Mouse (Mus musculus) spleen, adult 18-20 months (tissue): ENCODE data around the gene Hoxb4.
A peak's percentile ranks its signal among the peaks of the same experiment; 100 is the strongest.

Experiments used
- DNase-seq, 2 experiments: peaks; one replicate each; pipeline ENCODE4 v3.0.0; 2022; ENCODE audit warnings: mixed read lengths in 2 of 2

Gene Hoxb4

DNA sequence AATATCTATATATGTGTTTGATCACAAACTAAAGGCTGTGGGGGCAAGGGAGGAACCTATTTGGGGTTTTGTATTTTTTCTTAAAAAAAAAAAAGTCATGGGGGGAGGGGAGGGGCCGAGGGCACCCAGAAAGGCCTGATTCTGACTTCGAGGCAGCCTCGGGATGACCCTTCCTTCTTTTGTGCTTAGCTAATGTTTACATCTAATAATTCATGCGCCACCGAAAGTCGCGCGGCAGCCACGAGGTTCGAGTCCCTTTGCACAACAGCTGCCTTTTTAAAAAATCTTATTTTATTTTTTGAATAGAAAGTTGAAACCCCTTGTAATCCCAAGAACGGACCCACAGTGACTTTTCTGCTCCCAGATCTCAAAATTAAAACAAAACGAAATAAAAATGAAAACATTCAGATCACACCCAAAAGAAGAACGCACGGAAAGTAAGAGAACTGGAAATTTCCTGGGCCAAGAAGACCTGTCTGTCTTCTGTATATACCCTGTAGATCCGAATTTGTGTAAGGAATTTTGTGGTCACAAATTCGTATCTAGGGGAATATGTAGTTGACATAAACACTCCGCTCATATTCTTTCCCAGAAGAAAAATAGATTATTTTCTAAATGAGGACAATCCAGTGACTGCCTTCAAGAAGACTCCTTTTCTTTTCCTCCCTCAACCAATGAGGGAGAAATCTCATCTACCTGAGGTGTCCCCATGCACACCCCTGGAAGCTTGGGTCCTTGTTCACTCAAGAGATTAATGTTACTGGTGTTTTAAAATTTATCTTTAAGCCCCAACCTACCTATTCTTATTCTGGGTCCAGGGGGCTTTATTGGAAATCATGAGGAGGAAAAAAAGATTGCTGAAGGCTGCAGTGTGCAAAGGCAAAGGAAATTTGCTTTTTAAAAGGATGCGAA is 1.1 kb upstream of the Hoxb4 start:
- DNase-seq = no peak

DNA sequence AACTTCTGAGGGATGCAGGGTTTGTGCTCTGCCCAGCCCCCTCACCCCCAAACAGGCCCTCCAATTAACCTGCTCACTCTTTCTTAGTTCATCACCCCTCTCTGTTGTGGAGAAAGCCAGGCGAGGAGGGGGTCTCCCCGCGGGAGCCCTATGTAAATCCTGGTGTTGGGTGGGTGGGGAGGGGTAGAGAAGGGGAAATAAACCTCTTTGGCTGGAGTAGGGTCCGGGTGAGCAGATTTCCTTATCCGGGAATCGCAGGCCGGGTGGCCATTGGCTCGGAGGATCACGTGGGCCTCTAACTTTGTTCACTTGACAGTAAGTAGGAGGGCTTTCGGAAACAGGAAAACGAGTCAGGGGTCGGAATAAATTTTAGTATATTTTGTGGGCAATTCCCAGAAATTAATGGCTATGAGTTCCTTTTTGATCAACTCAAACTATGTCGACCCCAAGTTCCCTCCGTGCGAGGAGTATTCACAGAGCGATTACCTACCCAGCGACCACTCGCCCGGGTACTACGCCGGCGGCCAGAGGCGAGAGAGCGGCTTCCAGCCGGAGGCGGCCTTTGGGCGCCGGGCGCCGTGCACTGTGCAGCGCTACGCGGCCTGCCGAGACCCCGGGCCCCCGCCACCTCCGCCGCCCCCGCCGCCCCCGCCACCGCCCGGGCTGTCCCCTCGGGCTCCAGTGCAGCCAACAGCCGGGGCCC is 452 bp downstream of the Hoxb4 start:
- peak; percentile 59 to 60 for DNase-seq

DNA sequence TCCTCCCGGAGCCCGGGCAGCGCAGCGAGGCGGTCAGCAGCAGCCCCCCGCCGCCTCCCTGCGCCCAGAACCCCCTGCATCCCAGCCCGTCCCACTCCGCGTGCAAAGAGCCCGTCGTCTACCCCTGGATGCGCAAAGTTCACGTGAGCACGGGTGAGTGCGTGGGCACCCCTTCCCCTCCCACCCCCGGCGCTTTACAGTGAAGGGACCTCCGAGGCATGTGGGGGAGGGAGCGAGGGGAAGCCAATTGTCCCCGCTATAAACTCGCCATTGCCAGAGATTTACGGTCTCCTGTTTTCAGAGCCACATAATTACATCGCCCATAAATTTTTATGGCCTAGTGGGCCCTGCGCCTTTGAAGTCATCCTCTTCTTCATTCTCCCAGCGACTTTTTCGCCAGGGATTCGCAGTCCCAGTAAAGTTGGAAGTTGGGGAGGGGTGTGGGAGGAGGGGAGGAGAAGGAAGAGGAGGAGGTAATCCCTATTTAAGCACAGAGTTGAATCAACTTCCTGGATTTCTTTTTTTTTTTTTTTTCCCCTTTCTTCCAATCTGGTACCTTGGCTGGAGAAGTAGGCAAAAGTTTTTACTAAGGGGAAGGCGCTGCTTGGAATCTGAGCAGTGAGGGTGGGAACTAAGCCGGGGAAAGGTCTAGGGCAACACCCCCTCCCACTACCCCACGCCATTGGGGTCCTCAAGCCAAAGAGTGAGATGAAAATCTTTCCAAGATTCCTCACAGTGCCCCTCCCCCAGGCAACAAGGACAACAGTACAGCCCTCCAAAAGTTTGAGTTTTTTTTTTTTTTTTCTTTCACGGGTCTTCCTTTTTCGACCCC is 1.2 kb downstream of the Hoxb4 start:
- no peak for DNase-seq

DNA sequence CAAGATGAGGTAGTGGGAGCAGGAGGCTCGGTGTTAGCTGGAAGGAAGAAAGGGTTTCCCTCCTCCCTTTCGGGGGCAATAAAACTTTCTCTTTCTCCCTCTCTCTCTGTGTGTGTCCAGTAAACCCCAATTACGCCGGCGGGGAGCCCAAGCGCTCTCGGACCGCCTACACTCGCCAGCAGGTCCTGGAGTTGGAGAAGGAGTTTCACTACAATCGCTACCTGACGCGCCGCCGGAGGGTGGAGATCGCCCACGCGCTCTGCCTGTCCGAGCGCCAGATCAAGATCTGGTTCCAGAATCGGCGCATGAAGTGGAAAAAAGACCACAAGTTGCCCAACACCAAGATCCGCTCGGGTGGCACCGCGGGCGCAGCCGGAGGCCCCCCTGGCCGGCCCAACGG is 1.8 kb downstream of the Hoxb4 start:
- no peak for DNase-seq

DNA sequence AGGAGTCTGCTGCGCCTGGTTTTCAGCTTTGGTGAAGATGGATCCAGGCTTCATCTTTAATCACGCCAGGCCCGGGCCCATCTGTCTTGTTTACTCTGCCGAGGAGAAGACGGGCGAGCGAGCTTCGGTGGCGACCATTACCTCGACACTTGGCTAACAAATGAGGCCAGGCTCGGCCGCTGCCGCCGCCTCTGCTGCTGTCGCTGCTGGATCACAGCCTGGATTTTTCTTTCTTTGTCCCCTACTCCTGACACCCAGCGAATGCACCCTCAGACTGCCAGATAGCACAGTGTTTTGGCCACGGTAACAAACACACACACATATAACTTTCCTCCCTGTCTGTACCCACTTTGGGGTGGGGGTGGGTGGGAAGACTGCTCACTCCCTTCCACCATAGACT is 2.6 kb downstream of the Hoxb4 start:
- no peak for DNase-seq

DNA sequence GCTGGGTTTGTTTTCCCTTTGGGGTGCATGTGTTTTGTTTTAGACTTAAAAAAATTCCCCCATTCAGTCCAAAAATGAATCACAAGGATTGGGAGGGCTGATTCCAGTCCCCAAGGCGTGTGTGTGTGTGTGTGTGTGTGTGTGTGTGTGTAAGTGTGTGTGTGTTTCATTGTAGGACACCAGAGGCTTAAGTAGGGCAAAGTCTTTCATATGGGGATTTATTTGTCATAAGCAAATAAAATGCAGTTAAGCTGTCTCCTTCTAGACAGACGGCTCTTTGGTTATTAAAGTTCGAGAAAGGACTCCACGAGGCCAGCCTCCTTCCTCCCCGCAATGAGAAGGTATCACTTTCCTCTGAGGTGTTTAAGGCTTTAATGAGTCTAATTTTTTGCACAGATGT is 3.8 kb downstream of the Hoxb4 start:
- DNase-seq = no peak

DNA sequence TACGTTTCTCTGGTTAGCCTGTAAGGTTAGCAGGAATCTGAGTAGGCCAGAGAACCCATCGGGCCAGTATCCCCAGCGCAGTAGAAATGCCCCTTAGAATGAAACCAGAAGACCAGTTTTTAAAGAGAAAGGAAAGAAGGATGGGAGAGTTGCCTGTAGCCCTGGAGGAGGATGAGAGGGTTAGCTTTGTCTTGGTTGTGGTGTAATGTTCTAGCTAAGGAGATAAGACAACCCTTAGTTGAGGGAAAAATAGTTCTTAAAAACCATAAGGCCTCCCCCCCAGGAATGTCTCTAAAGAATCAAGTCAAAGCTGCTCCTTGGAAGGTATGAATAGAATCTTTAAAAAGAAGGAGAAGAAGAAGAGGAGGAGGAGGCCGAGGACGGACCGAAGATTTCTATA is 4.7 kb downstream of the Hoxb4 start:
- DNase-seq = no peak

DNA sequence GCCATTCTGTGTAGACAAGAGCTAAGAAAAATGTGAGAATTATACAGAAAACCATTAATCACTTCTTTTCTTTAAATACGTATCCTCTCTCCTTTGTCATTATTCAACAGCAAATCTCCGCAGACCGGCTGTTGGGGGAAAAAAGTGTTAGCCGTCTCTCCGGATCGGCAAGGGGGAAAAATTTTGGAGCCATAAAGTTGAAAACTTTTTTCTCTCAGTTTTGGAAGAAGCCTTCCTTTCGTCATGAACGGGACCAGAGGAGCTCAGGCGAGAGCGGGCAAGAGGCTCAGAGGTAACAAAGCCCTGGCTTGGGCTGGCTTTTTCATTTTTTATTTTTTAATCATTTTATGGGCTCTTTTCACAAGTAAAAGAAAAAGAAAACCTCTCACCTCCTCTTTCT is 5.1 kb downstream of the Hoxb4 start, which contains the start of gene Hoxb3:
Hoxb3 (plus strand) TSS at position 173 of the 400 bp plus-strand sequence.
- no peak for DNase-seq

DNA sequence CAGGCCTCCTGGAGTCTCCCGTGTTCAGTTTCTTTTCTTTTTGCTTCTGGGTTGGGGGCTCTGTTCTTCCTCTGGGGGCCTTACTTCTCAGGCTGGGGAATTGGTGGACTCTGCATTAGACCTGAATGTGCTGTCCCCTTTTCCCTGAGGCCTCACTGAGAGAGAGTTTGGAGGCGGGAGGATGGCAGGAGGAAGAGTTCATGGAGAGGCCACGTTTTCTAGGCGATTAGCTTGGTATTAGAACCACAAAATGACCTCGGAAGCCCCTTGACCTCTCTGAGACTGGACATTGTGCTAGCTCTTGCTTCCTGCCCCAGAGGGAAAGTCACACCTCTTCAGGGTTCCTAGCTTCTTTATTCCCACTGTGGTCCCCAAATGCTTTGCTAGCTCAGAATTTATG is 6.1 kb downstream of the Hoxb4 start:
- no peak for DNase-seq

DNA sequence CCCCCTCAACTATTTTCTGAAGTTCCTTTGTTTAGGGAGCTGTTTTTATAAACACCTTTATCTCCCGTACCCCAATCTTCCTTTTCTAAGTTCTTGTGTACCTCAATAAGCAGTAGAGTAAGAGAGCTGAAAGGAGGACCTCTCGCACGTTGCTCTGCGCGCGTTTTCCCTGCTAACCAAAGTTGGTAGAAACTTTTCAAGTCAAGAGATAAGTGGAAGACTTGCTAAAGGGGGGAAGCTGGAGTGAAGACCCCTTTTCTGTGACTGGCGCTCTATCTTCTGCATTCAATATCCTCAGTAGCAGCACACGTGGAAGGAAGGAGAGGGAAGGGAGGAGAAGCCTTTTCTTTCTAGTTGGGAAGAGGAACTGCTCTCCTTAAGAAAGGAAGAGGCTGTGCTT is 6.9 kb downstream of the Hoxb4 start:
- no peak for DNase-seq

DNA sequence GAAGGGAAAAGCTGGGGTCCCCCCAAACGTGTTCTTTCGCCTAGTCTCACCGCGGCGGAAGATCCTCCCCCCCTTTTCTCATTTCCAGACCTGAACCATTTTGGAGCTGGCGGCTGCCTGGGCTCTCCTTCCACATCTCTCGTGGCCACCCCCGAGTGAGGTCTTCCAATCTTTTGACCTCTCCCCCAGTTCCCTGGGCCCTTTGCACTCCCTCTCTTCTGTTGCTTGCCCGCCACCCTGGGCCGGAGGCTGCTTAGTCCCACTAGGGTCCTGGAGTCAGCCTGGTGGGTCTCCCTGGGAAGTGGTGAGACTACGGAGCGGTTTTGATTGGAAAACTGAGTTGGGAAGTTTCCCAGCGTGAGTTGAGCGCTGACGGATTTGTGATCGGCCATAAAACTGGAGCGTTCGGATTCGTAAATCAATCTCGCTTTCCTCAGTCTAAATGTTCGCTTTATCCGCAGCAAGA is 7.7 kb downstream of the Hoxb4 start:
- no peak for DNase-seq

DNA sequence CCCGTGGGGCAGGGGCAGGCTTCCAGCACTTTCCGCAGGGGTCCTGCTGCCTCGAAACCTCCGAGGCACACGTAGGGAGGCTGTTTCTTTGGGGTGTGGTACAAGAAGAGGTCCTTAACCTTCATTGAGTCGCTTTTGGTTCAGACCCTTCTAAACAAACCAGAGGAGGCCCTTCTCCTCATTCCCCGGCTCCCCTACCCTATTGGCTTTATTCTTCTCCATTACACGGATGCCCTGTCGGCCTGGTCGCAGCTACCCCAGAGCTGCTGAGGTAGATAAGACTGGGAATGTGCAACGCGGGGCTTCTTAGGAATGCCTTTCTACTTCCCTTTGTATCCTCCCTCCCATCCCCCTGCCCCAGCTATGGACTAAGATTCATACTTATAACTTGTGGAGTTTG is 8.6 kb downstream of the Hoxb4 start:
- DNase-seq = no peak

DNA sequence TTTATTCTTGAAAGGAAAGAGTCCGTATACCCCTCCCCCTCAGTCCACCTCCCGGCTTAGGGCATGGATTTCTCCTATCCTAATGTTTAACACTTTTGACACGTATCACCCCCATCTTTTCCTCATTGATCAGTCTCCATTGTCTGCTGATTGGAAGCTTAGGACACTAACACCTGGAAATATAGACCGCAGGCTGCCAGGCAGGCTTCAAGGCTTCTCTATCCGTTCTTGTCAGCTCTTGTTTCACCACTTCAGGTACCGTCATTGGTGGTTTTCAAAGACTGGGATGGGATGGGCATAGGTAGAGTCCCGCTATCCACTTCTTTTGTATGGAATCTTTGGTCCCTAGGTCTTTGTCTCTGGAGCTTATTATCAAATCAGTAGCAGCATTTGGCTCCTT is 9.1 kb downstream of the Hoxb4 start:
- DNase-seq = no peak

DNA sequence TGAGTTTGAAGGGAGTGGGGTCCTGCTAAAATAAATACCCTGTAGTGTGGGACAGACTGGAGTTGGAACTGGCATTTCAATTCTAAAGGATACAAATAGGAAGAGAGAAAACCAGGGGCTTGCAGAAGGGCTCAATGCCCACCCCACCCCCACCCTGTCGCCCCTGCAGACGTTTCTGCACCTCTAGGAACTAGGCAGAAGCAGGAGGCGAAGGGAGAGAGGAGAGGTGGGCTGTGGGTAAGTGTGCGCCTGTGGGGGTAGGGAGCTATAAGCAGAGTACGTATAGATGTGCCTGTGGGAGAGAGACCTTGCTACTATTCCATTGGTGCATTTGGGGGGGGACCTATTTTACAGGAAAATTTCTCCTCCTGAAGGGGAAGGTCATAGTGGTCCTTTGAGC is 9.7 kb downstream of the Hoxb4 start:
- no peak for DNase-seq

DNA sequence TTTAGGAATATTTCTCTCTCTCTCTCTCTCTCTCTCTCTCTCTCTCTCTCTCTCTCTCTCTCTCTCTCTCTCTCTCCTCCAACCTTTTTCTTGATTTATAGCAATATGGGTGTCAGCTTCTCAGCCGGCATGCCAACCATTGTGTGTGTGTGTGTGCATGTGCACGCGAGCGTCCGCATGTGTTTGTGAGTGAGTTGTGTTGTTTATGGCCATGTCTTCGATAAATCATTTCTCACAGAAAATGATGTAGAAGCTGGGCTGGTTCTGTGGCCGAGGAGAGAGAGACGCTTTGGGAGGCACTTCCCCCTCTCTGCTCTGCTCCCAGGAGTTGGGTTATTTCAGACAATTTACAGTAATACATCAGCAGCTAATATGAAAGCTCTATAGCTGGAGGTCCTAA is 10.5 kb downstream of the Hoxb4 start:
- DNase-seq = no peak

DNA sequence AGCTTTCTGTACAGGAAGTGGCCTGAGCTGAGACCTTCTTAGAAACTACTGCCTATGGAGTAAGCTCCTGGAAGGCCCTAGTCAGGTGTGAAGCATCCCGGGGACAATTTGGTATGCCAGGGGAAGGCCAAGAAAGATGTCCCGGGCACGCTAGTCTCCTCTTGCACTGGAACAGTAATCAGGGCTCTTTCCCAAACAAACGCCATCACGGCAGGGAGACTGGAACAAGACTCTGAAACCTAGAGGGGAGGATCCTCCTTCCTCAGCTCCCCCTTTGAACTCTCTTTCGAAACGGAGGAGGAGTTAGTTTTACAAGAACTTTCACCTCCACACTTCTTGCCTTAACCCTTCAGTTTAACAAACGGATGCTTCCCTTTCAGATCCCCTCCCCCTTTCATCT is 14.0 kb downstream of the Hoxb4 start:
- DNase-seq = no peak

DNA sequence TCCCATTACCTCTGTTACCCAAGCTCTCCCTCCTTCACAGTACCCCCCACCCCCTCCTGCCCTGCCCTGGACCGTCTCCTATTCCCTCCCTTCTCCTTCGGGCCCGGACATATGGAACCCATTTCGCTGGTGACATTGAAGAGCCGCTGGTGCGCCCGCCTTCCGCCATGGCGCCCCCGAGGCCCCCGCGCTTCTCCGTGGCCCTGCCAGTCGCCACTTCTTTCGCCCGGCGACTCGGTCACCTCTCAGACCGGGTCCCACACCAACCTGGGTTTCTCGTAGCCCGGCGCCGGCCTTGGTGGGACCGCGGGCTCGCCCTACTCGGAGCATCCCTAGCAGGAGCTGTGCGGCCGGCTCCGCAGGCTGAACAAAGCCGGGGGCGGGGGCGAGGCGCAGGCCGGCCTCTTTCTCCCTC is 14.6 kb downstream of the Hoxb4 start:
- DNase-seq = no peak

DNA sequence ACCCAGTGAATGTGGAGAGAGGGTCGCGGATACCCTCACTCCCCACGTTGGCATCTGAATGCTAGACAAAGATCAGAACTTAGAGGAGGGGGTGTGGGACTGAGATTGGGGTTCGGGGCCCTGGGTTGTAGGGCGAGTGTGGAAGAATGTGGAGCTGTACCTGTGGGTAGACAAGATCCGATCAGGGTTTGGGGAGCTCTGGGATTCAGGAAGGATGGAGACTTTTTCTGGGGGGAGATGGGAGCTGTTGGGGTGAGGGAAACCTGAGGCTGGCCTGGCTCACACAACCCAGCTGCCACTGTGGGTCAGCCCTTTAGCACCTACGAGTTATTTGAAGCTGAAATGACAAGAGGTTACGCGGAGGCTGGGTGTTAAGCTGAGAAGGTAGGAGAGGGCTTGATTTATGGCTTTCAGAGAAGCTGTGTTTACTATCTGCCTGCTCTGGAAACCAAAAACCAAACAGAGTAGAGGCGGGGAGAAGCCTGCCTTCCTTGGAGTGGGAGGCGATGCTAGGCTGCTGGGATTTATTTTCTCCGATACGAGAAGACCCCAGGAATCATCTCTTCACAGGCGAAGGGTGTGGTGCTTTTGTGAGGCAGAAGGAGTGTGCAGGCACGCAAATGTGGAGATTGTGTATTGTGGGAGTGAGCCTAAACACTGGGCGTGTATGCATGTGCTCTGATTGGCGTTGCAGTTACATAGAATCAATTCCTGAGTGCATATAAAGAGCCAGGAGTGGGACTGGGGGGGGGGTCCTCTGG is 15.4 kb downstream of the Hoxb4 start:
- no peak for DNase-seq

DNA sequence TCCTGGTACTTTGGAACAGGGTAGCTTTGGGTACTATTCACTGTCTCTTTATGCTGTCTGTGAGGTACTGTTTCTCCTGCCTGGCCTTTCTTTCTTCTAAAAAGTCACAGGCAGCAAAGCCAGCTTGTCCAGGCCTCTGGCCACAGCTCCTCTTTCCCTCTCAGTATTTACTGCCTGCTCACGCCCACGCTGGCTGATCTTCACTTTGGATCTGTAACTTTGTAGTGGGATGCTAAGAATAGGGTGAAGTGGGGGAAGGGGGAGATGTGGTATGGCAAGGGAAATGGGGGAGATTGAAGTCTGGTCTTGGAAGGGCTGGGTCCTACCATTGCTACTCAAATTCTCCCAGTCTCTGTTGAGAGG is 15.9 kb downstream of the Hoxb4 start:
- DNase-seq = no peak

DNA sequence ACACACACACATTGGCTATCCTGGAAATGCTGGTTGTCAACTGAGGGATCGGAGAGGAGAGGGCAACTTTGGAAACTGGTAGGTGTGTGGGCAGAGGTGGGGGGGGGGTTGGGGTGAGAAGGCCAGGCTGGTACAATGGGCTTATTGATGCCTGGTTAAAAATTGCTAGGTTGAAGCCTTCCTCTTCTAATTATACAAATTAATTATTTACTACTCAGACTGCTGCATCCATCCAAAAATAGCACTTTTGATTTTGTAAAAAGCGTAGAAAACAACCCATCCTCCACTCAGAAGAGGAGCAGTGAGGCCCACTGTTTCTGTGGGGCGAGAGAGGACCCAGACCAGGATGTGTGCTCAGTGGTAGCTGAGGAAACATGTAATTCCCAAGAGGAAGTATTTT is 16.9 kb downstream of the Hoxb4 start:
- no peak for DNase-seq

DNA sequence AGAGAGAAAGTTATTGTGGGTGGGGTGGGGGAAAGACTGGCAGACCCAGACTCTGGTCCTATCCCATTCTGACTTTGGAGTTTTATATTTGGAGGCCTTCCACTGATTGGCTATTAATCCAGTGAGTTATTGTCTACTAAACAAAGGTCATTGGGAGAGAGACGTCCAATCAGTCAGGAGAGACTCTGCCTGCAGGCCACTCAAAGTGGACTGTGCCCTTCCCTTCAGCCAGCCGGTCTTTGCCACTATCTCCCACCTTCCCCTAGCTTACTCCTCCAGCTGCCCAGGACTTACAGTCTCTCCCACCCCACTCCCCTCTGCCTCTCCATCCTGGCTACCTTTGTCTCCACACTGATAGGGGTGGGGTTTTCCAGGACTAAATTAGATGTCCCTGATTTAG is 18.5 kb downstream of the Hoxb4 start:
- DNase-seq = no peak

DNA sequence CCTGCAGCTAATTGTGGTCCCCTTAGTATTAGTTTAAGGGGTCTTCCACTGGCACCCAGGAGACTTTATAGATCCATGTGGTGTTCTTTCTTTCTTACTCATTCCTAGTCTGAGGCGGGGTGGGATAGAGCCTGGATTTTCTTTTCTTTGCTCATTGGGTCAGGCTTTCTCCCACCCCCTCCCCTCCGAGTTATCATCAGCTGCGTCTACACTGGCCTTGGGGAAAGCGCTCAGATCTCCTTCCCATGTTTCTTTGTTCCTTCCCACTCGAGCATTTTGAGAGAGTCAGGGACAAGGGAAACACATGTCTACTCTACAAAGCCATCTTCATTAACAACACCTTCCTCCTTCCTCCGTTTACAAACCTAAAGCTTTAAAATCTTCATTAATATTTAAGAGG is 19.0 kb downstream of the Hoxb4 start:
- DNase-seq = no peak
